In the genomic region with DNA sequence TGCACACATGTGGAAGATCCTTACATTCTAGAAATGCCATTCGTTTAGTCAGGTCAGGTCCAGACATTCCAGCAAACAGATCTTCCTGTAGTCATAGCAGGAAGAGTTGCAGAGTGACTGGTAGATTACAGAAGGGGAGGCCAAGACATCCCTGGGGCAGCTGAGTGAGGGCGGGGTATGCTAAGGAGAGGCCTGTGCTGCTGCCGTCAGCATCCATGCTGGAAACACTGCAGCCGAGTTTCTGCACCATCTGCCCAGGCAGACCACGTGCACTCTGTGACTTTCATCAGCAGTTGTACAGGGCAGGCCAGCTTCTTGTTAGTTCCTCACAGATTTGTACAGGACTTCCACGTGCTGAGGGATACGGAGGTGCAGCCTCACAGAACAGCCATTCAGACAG, we compare ENCODE assay signal across 10 mouse cellular contexts. TPM values are rescaled to one million over a fixed set of nuclear protein-coding genes. Genes with fewer than 3 reads are reported as not detected.
DNase-seq lines count a peak whose midpoint lies in the region; ATAC-seq lines count a peak whose summit lies in the region.
"Had no signal": no experiment of that assay in that cellular context is flagged by ENCODE, and none has a peak within 500 bp of the region (broad histone marks: within the 10 kb centered on the region; RNA-seq: fewer than 3 reads in every experiment).

No protein-coding gene starts in this region.

- peaks cover 2% of the 10 kb centered on the region; the same call in 1 of the 2 replicates for H3K36me3 ChIP-seq in liver, embryonic 11.5 days (ENCODE audit: control insufficient read depth, insufficient read depth, low read length)
- H3K36me3 ChIP-seq in heart, embryonic 12.5 days = no peaks in the 10 kb centered on the region
- no peaks in the 10 kb centered on the region for H3K36me3 ChIP-seq in midbrain, embryonic 14.5 days (ENCODE audit: control insufficient read depth, insufficient read depth, low read length)
- H3K36me3 ChIP-seq: heart, embryonic 15.5 days had no signal

- DNase-seq in liver = peak; percentile 20
- DNase-seq in liver, embryonic 11.5 days (ENCODE audit: low spot score) = no peak
- DNase-seq in cerebellum, postnatal 10 days = peak; percentile 74 to 84
- DNase-seq in spleen, postnatal 14 days (ENCODE audit: low spot score in 2 of 2) = no peak
- no peak for DNase-seq in midbrain, embryonic 14.5 days
- DNase-seq: liver, embryonic 13.5 days had no signal

- no peaks in the 10 kb centered on the region for H3K27me3 ChIP-seq in liver, embryonic 11.5 days (replicated peaks; ENCODE audit: control insufficient read depth, insufficient read depth, low read length)
- no peaks in the 10 kb centered on the region for H3K27me3 ChIP-seq in heart, embryonic 12.5 days (replicated peaks)
- H3K27me3 ChIP-seq in midbrain, embryonic 14.5 days (ENCODE audit: control insufficient read depth, insufficient read depth, low read length) = no peaks in the 10 kb centered on the region
- H3K27me3 ChIP-seq: heart, embryonic 15.5 days; liver, embryonic 13.5 days had no signal

- no peak overlapping the region for H3K4me2 ChIP-seq in liver, embryonic 11.5 days
- no peak overlapping the region for H3K4me2 ChIP-seq in heart, embryonic 12.5 days
- no peak overlapping the region for H3K4me2 ChIP-seq in midbrain, embryonic 14.5 days (ENCODE audit: low read length)
- H3K4me2 ChIP-seq: heart, embryonic 15.5 days; liver, embryonic 13.5 days had no signal

- no peak overlapping the region for H3K4me3 ChIP-seq in liver, embryonic 11.5 days (ENCODE audit: low read depth, low read length)
- no peak overlapping the region for H3K4me3 ChIP-seq in heart, embryonic 12.5 days
- no peak overlapping the region for H3K4me3 ChIP-seq in midbrain, embryonic 14.5 days (replicated peaks; ENCODE audit: low read depth, low read length)
- H3K4me3 ChIP-seq: heart, embryonic 15.5 days; liver, embryonic 13.5 days had no signal

- H3K27ac ChIP-seq in liver, embryonic 11.5 days (ENCODE audit: low read depth, low read length) = no peak overlapping the region
- H3K27ac ChIP-seq in heart, embryonic 12.5 days (ENCODE audit: poor library complexity, severe bottlenecking) = no peak overlapping the region
- H3K27ac ChIP-seq in midbrain, embryonic 14.5 days (replicated peaks; ENCODE audit: low read depth, low read length) = no peak overlapping the region
- H3K27ac ChIP-seq: heart, embryonic 15.5 days; liver, embryonic 13.5 days had no signal

- no peak for ATAC-seq in liver, embryonic 11.5 days (replicated peaks; ENCODE audit: low FRiP score)
- peak; percentile 46; the same call in 1 of the 2 replicates for ATAC-seq in heart, embryonic 12.5 days (ENCODE audit: insufficient number of reproducible peaks, low FRiP score)
- ATAC-seq in megakaryocyte, adult 5-6 weeks (ENCODE audit: poor library complexity, severe bottlenecking) = peak; percentile 17; the same call in 1 of the 2 replicates
- ATAC-seq in erythroblast, adult 5-6 weeks (replicated peaks; ENCODE audit: low FRiP score, poor library complexity, severe bottlenecking) = no peak
- ATAC-seq in midbrain, embryonic 14.5 days (ENCODE audit: low FRiP score, low TSS enrichment) = no peak

- WGBS in liver, embryonic 11.5 days = 50% methylated on average over 7 of the region's 7 CpGs
- WGBS in heart, embryonic 12.5 days = 29% methylated on average over 7 of the region's 7 CpGs
- 72% methylated on average over 7 of the region's 7 CpGs for WGBS in midbrain, embryonic 14.5 days

- H3K9ac ChIP-seq in liver, embryonic 11.5 days (ENCODE audit: low read depth, low read length) = no peak overlapping the region
- H3K9ac ChIP-seq in heart, embryonic 12.5 days = no peak overlapping the region
- no peak overlapping the region for H3K9ac ChIP-seq in midbrain, embryonic 14.5 days (replicated peaks; ENCODE audit: low read length)
- H3K9ac ChIP-seq: heart, embryonic 15.5 days; liver, embryonic 13.5 days had no signal

- H3K4me1 ChIP-seq in liver, embryonic 11.5 days (replicated peaks; ENCODE audit: control insufficient read depth, insufficient read depth, low read length) = peaks cover 12% of the 10 kb centered on the region; the same call in 1 of the 2 replicates
- peaks cover 32% of the 10 kb centered on the region for H3K4me1 ChIP-seq in heart, embryonic 12.5 days (replicated peaks)
- peaks cover 8% of the 10 kb centered on the region; the same call in 1 of the 2 replicates for H3K4me1 ChIP-seq in midbrain, embryonic 14.5 days (ENCODE audit: control insufficient read depth, insufficient read depth, low read length)

- no peaks in the 10 kb centered on the region for H3K9me3 ChIP-seq in liver, embryonic 11.5 days (ENCODE audit: control insufficient read depth, low read length)
- no peaks in the 10 kb centered on the region for H3K9me3 ChIP-seq in heart, embryonic 12.5 days (replicated peaks)
- H3K9me3 ChIP-seq in midbrain, embryonic 14.5 days (ENCODE audit: control insufficient read depth, low read length) = no peaks in the 10 kb centered on the region
- H3K9me3 ChIP-seq: heart, embryonic 15.5 days; liver, embryonic 13.5 days had no signal

RNA-seq across cellular contexts. Expression of a gene that starts 17.8 kb away (rescaled TPM):
- 5.7 and 6.5 TPM in 2 replicates for polyA plus RNA-seq in liver, embryonic 11.5 days (2014; fragmentation: Nextera tagmentation; extraction: Ambion mirVana)
- polyA plus RNA-seq in heart, embryonic 12.5 days (2016; fragmentation: Nextera tagmentation; extraction: Ambion mirVana) = 7.5 and 8.6 TPM in 2 replicates
- 16.8 and 17.9 TPM in 2 replicates for total RNA-seq in megakaryocyte, adult 5-6 weeks (2015)
- total RNA-seq in megakaryocyte, adult 5-6 weeks (2017) = 28.2 and 29.7 TPM in 2 replicates
- 2.5 and 3.7 TPM in 2 replicates for total RNA-seq in erythroblast, adult 5-6 weeks (2015; ENCODE audit: low replicate concordance)
- total RNA-seq in erythroblast, adult 5-6 weeks (2017; ENCODE audit: low replicate concordance) = 2.1 and 2.5 TPM in 2 replicates
- 22.7 and 23.4 TPM in 2 replicates for polyA plus RNA-seq in midbrain, embryonic 14.5 days (2014; fragmentation: Nextera tagmentation; extraction: Ambion mirVana)

RNA-seq across cellular contexts. Expression of a gene that starts 22.1 kb away (rescaled TPM):
- polyA plus RNA-seq in liver, embryonic 11.5 days (2014; fragmentation: Nextera tagmentation; extraction: Ambion mirVana) = 49.9 and 53.8 TPM in 2 replicates
- polyA plus RNA-seq in heart, embryonic 12.5 days (2016; fragmentation: Nextera tagmentation; extraction: Ambion mirVana) = 43.9 and 47.1 TPM in 2 replicates
- total RNA-seq in megakaryocyte, adult 5-6 weeks (2015) = 41.6 and 49.0 TPM in 2 replicates
- total RNA-seq in megakaryocyte, adult 5-6 weeks (2017) = 47.3 and 52.7 TPM in 2 replicates
- 4.2 and 11.1 TPM in 2 replicates for total RNA-seq in erythroblast, adult 5-6 weeks (2015; ENCODE audit: low replicate concordance)
- 7.0 and 14.1 TPM in 2 replicates for total RNA-seq in erythroblast, adult 5-6 weeks (2017; ENCODE audit: low replicate concordance)
- 55.7 and 64.6 TPM in 2 replicates for polyA plus RNA-seq in midbrain, embryonic 14.5 days (2014; fragmentation: Nextera tagmentation; extraction: Ambion mirVana)

Comparison
In these comparisons a context has a peak if more than half of its experiments do, and no peak if none do; other contexts are left out.
1. DNase-seq: peak in liver (single experiment) and cerebellum, postnatal 10 days (2 of 2); none in liver, embryonic 11.5 days (single experiment), spleen, postnatal 14 days (0 of 2) and midbrain, embryonic 14.5 days (single experiment).
2. ATAC-seq: peak in heart, embryonic 12.5 days (single experiment) and megakaryocyte, adult 5-6 weeks (single experiment); none in liver, embryonic 11.5 days (single experiment), erythroblast, adult 5-6 weeks (single experiment) and midbrain, embryonic 14.5 days (single experiment).